Mouse (Mus musculus): ENCODE results near the gene Rabac1. TPM values are rescaled to one million over a fixed set of nuclear protein-coding genes. Genes with fewer than 3 reads are reported as not detected.

The Rabac1 gene
- polyA plus RNA-seq, 1 experiment from 2014 or later = 176 TPM

DNA sequence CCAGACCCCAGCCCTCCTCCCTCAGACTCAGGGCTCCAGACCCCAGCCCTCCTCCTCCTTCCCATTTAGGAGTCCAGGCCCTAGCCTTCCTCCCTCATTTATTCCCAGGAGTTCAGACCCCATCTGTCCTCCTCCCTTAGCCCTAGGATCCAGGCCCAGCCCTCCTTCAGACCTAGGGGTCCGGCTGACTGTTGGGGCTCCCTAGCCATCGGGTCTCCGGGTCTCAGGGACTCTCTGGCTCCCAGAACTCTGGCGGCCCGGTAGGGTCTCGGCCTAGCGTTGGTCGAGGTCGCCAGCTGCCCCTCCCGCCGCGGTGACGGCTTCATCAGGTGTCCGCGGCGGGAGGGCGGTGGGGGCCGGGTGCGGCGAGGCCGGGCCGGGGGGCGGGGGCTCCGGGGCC is 18.6 kb downstream of the Rabac1 start:
- Histone ChIP-seq H3K4me2 (replicated peaks) (peak overlapping the region; percentile 58), H3K9ac (replicated peaks) (peak overlapping the region; percentile 36), H3K27ac (no peak overlapping the region), H3K9me3 (no peaks in the 10 kb centered on the region; the same call in 1 of the 2 replicates), H3K4me3 (replicated peaks) (peak overlapping the region; percentile 37), H3K4me1 (replicated peaks) (peaks cover 52% of the 10 kb centered on the region), H3K27me3 (peaks cover 83% of the 10 kb centered on the region), H3K36me3 (no peaks in the 10 kb centered on the region)
- 0% methylated on average over 17 of the region's 24 CpGs for WGBS
- no peak for ATAC-seq

DNA sequence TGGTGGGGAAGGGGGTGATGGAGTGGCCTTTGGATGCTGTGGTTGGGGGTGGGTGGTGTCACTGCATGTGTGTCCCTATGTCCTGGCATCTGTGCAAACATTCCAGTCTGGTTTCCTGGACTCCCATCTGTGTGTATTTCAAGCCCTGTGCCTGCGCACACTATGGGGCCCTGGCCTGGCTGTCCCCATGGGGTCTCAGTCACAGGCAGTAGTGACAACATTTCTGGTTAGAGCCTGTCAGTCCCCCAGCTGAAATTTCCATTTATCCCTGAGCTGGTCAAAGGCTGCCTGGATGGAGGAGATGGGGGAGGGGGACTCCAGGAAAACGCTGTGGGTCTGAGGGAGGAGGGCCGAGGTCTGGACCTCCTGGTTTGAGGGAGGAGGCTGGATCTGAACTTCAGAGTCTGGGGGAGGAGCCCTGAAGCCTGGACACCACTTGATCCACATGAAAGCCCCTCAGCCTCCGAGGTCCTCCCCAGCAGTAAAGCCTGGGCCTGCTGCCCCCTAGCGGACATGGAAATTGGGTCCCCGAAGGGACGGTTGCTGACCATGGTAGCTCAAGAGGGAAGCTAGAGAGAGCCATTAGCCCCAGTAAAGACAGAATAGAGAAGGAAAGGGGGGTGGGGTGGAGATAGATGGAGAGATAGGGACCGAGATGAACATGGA is 22.5 kb downstream of the Rabac1 start:
- Histone ChIP-seq H3K36me3 (no peaks in the 10 kb centered on the region), H3K27ac (0 out of 2 replicates have a peak overlapping the region, but pooled peaks have one; percentile 21), H3K4me2 (replicated peaks) (no peak overlapping the region; the same call in none of the 2 replicates), H3K9ac (replicated peaks) (no peak overlapping the region), H3K9me3 (no peaks in the 10 kb centered on the region), H3K4me3 (replicated peaks) (no peak overlapping the region), H3K4me1 (replicated peaks) (peaks cover 56% of the 10 kb centered on the region), H3K27me3 (peaks cover 98% of the 10 kb centered on the region)
- under 1% methylated on average over 8 of the region's 8 CpGs for WGBS
- ATAC-seq = peak; percentile 51

DNA sequence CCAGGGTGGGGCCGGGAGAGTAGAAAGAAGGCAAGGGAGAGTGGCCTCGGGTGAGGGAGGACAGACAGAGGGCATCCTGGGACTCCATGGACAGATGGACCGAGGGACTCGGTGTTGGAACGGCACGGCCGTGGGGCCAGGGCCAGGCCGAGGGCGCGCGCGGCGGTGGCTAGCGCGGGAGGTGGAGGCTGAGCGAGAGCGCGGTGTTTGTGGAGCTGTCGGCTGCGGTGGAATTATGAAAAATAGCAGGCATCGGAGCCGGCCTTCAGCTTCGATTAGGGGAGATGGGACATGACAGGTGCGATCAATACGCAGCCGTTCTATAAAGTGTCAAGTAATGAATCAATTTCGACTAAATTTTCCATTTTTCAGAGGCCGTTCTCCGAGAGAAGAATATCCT is 23.8 kb downstream of the Rabac1 start:
- Histone ChIP-seq H3K4me3 (replicated peaks) (peak overlapping the region; percentile 25), H3K36me3 (no peaks in the 10 kb centered on the region), H3K9ac (replicated peaks) (0 out of 2 replicates have a peak overlapping the region, but pooled peaks have one; percentile 44), H3K4me2 (replicated peaks) (peak overlapping the region; percentile 47), H3K27me3 (peaks cover 98% of the 10 kb centered on the region), H3K27ac (0 out of 2 replicates have a peak overlapping the region, but pooled peaks have one; percentile 26), H3K4me1 (replicated peaks) (peaks cover 53% of the 10 kb centered on the region), H3K9me3 (no peaks in the 10 kb centered on the region)
- WGBS = 1% methylated on average over 29 of the region's 29 CpGs
- ATAC-seq = 0 out of 2 replicates have a peak, but pooled peaks have one; percentile 19

DNA sequence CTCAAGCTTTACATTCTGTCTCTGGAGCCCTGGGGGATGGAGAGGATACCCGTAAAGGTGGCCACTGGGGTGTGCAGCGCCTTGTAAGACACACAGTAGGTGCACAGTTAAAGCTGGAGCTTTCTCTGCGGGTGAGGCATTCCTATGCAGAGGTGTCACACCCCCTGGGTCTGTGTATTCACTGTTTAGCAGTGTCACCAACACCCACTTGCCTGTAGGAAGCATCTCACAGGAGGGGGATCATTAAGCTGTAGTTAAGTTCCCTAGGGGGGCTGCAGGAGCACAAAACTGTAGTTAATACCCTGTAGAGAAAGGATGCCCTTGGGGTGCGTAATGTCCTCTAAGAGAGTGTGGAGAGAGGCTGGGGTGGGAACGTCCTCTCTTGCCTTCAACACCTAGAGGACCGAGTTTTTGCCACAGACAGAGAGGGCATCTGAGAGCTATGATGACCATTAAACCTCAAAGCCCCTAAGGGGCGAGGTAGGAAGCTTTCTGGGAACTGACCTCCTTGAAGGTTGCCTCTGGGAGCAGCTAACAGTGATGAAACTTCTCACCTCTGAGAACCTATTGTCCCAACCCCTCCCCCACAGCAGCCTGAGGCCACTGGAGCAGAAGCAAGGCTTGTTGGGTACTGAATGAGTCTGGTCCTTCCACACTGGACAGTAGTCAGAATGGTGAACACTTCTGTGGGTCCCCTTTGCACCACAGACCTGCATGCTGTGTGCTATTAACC is 25.1 kb downstream of the Rabac1 start:
- H3K27me3 ChIP-seq = peaks cover 99% of the 10 kb centered on the region
- H3K4me1 ChIP-seq (replicated peaks) = peaks cover 54% of the 10 kb centered on the region
- H3K36me3 ChIP-seq = no peaks in the 10 kb centered on the region
- ATAC-seq = no peak
- H3K9ac ChIP-seq (replicated peaks) = no peak overlapping the region
- H3K4me3 ChIP-seq (replicated peaks) = no peak overlapping the region
- WGBS = 4% methylated on average over 7 of the region's 7 CpGs
- no peak overlapping the region for H3K4me2 ChIP-seq (replicated peaks)
- H3K9me3 ChIP-seq = no peaks in the 10 kb centered on the region
- H3K27ac ChIP-seq = no peak overlapping the region

DNA sequence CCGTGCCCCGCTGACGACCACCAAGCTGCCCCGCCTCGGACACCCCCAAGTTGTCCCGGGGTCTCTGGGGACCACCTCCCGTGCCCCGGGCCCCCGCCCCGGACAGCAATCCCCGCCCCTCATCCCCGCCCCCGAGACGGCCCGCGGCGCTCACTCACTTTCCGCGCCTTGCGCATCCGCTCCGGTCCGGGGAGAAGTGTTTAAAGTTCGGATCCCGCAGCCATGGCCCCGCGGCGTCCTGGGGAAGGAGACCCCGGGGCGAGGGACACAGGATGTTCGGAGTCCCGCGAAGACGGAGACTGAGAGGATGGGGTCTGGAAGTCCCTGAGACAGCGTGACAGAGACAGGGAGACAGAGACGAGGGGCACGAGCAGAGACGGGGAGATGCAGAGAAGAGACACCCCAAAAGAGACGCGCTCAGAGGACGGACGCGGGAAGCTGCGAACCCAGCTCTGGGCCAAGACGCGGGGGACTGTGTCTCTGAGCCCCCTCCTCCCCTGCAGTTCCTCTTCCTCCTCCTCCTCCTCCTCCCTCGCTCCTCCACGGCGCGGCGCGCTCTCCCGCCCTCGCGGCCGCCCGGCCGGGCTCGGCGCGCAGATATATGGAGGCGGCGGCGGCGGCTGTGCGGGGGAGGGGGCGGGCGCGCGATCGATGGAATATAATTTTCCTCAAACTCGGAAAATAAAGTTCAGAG is 28.1 kb downstream of the Rabac1 start, which contains the start of gene Gm4881:
Gm4881 (minus strand) TSS at position 238 of the 694 bp plus-strand sequence.
- Histone ChIP-seq H3K9me3 (no peaks in the 10 kb centered on the region), H3K4me2 (replicated peaks) (peak within 1 kb of the TSS; percentile 59), H3K36me3 (no peaks in the 10 kb centered on the region), H3K27me3 (peaks cover 99% of the 10 kb centered on the region), H3K4me1 (replicated peaks) (peaks cover 30% of the 10 kb centered on the region), H3K27ac (no peak within 1 kb of the TSS), H3K4me3 (replicated peaks) (peak within 1 kb of the TSS; percentile 39), H3K9ac (replicated peaks) (peak within 1 kb of the TSS; percentile 51)
- WGBS = 2% methylated on average over 72 of the region's 72 CpGs
- ATAC-seq = no peak

DNA sequence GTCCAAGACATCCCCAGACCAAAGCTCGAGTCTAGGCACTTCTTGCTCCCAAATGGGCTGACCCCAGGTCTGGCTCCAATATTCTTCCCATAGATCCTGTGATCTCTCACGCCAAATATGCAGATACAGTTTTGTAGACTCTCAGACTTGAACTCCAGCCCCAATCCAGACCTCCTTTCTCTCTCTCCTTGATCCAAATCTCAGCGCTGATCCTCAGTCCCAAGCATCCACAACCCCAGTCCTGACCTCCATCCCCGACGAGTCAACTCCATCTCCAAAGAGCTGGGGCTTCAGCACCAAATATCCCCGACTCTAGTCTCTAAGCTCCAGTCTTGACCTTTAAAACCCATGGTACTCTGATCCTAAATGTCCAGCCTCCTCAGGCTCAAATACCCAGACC is 28.9 kb downstream of the Rabac1 start:
- H3K36me3 ChIP-seq = no peaks in the 10 kb centered on the region
- H3K4me1 ChIP-seq (replicated peaks) = peaks cover 22% of the 10 kb centered on the region
- H3K4me3 ChIP-seq (replicated peaks) = peak overlapping the region; percentile 39
- no peaks in the 10 kb centered on the region for H3K9me3 ChIP-seq
- ATAC-seq = no peak
- H3K4me2 ChIP-seq (replicated peaks) = peak overlapping the region; percentile 59; the same call in 1 of the 2 replicates
- H3K27ac ChIP-seq = no peak overlapping the region
- WGBS = 3% methylated on average over 6 of the region's 6 CpGs
- H3K9ac ChIP-seq (replicated peaks) = no peak overlapping the region
- peaks cover 99% of the 10 kb centered on the region for H3K27me3 ChIP-seq

DNA sequence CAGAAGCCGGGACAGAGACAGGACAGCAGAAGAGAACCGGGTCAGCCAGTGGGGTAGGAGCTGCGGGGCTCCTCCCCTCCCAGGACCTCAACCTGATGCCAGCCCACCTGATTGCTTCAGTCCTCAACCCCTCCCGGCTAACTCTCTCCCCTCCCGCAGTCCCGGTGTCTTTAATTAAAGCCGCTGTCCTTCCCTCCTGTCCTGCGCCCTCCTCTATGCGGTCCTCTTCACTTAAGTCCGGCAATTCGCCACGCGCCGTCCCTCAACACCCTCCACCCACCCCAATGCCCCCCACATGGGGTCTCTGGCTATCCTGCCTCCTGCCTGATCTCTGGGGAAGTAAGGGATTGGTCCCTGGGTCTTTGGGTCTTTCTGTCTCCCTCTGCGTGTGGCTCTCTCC is 40.9 kb downstream of the Rabac1 start:
- H3K36me3 ChIP-seq = peaks cover 10% of the 10 kb centered on the region
- ATAC-seq = no peak
- H3K27me3 ChIP-seq = peaks cover 85% of the 10 kb centered on the region
- H3K4me2 ChIP-seq (replicated peaks) = peak overlapping the region; percentile 53
- 0 out of 2 replicates have a peak overlapping the region, but pooled peaks have one; percentile 32 for H3K9ac ChIP-seq (replicated peaks)
- peak overlapping the region; percentile 20 for H3K4me3 ChIP-seq (replicated peaks)
- peaks cover 49% of the 10 kb centered on the region for H3K4me1 ChIP-seq (replicated peaks)
- no peak overlapping the region for H3K27ac ChIP-seq
- WGBS = 1% methylated on average over 14 of the region's 15 CpGs
- H3K9me3 ChIP-seq = no peaks in the 10 kb centered on the region

DNA sequence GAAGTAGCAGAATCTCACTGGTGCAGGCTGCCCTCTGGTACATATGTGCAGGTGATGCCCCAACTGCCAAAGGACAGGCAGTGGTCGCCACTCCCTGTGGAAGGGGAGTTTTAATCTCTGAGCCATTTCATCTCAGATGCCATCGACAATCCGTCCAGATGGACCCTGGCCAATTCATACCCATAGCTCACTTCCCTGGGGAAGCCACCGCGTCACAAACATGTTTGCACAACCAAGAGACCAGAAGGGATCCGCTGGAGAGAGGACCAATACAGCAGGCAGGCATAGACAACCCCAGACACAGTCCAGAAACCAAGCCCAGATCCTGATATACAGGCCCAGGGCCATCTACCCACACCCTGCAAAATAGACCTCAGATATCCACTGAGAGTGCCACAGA is 42.1 kb downstream of the Rabac1 start:
- Histone ChIP-seq H3K4me3 (replicated peaks) (peak overlapping the region; percentile 20; the same call in 1 of the 2 replicates), H3K9me3 (no peaks in the 10 kb centered on the region), H3K27ac (no peak overlapping the region), H3K9ac (replicated peaks) (no peak overlapping the region), H3K27me3 (peaks cover 76% of the 10 kb centered on the region), H3K4me2 (replicated peaks) (peak overlapping the region; percentile 53; the same call in 1 of the 2 replicates), H3K4me1 (replicated peaks) (peaks cover 48% of the 10 kb centered on the region), H3K36me3 (peaks cover 21% of the 10 kb centered on the region)
- 44% methylated on average over 6 of the region's 6 CpGs for WGBS
- ATAC-seq = no peak

Small RNAs within 50 kb of the gene (microRNA-seq; reads per million reads assigned to microRNA genes)
- not detected for gene Mir7046
- gene Mir7047 = not detected

Other genes starting within 250 kb of the Rabac1 start
- not detected in 2 replicates for gene Gm4763, start 245.8 kb downstream of the Rabac1 start, polyA plus RNA-seq (2015; fragmentation: Nextera tagmentation; extraction: Ambion mirVana)
- gene Cd177, start 212.4 kb downstream of the Rabac1 start, polyA plus RNA-seq (2015; fragmentation: Nextera tagmentation; extraction: Ambion mirVana) = 0.26 and 0.34 TPM in 2 replicates
- gene Ceacam10, start 195.5 kb downstream of the Rabac1 start, polyA plus RNA-seq (2015; fragmentation: Nextera tagmentation; extraction: Ambion mirVana) = not detected in 2 replicates
- 28.4 and 41.5 TPM in 2 replicates for gene Gm9844, start 110.5 kb downstream of the Rabac1 start, polyA plus RNA-seq (2015; fragmentation: Nextera tagmentation; extraction: Ambion mirVana)
- not detected in 2 replicates for gene Lypd4, start 102.8 kb downstream of the Rabac1 start, polyA plus RNA-seq (2015; fragmentation: Nextera tagmentation; extraction: Ambion mirVana)
- gene Dmrtc2, start 102.7 kb downstream of the Rabac1 start, polyA plus RNA-seq (2015; fragmentation: Nextera tagmentation; extraction: Ambion mirVana) = not detected in 2 replicates
- gene Rps19, start 88.4 kb downstream of the Rabac1 start, polyA plus RNA-seq (2015; fragmentation: Nextera tagmentation; extraction: Ambion mirVana) = 1,308 and 1,443 TPM in 2 replicates
- gene Cd79a, start 75.4 kb downstream of the Rabac1 start, polyA plus RNA-seq (2015; fragmentation: Nextera tagmentation; extraction: Ambion mirVana) = 0.35 and 0.40 TPM in 2 replicates
- 46.7 and 59.2 TPM in 2 replicates for gene Arhgef1, start 69.8 kb downstream of the Rabac1 start, polyA plus RNA-seq (2015; fragmentation: Nextera tagmentation; extraction: Ambion mirVana)
- 5.7 and 6.4 TPM in 2 replicates for gene Gm4881, start 28.3 kb downstream of the Rabac1 start, polyA plus RNA-seq (2015; fragmentation: Nextera tagmentation; extraction: Ambion mirVana)
- gene Atp1a3, start 33.2 kb upstream of the Rabac1 start, polyA plus RNA-seq (2015; fragmentation: Nextera tagmentation; extraction: Ambion mirVana) = 189 and 195 TPM in 2 replicates
- 14.0 and 19.4 TPM in 2 replicates for gene Grik5, start 99.6 kb upstream of the Rabac1 start, polyA plus RNA-seq (2015; fragmentation: Nextera tagmentation; extraction: Ambion mirVana)
- gene Zfp574, start 99.8 kb upstream of the Rabac1 start, polyA plus RNA-seq (2015; fragmentation: Nextera tagmentation; extraction: Ambion mirVana) = 36.1 and 36.4 TPM in 2 replicates
- gene Pou2f2, start 207.0 kb upstream of the Rabac1 start, polyA plus RNA-seq (2015; fragmentation: Nextera tagmentation; extraction: Ambion mirVana) = 56.2 and 62.0 TPM in 2 replicates
- gene Dedd2, start 247.9 kb upstream of the Rabac1 start, polyA plus RNA-seq (2015; fragmentation: Nextera tagmentation; extraction: Ambion mirVana) = 12.5 and 13.3 TPM in 2 replicates
- 2.2 and 2.6 TPM in 2 replicates for gene Zfp526, start 248.7 kb upstream of the Rabac1 start, polyA plus RNA-seq (2015; fragmentation: Nextera tagmentation; extraction: Ambion mirVana)

All from midbrain, embryonic 13.5 days (tissue).